21 mouse cellular contexts compared by ENCODE assay signal in genomic region chr2:76342146-76342545, GRCm38 (mm10). TPM values are rescaled to one million over a fixed set of nuclear protein-coding genes. Genes with fewer than 3 reads are reported as not detected.
"Had no signal": no experiment of that assay in that cellular context is flagged by ENCODE, and none has a peak within 500 bp of the region (broad histone marks: within the 10 kb centered on the region; RNA-seq: fewer than 3 reads in every experiment).

No protein-coding gene starts in this region.

- H3K4me2 ChIP-seq: liver, embryonic 13.5 days; midbrain, embryonic 11.5 days had no signal

- H3K36me3 ChIP-seq: liver, embryonic 13.5 days had no signal

- H3K9me3 ChIP-seq: liver, embryonic 13.5 days had no signal

- H3K9ac ChIP-seq: liver, embryonic 13.5 days had no signal

- H3K27ac ChIP-seq: left cerebral cortex, adult 2 months; liver, embryonic 13.5 days; stomach, postnatal 0 days had no signal

- DNase-seq: kidney, postnatal 10 days; kidney, postnatal 36 days; layer of hippocampus, postnatal 36 days; liver, embryonic 13.5 days; lung, adult 2 months; lung, postnatal 14 days; lung, postnatal 4 days; midbrain, embryonic 14.5 days; thymus, adult 2 months; thymus, postnatal 14 days; thymus, postnatal 4 days had no signal

- H3K4me3 ChIP-seq: left cerebral cortex, adult 2 months; liver, embryonic 13.5 days had no signal

RNA-seq across cellular contexts. Expression of gene Pde11a, which starts 3.6 kb away (rescaled TPM):
- polyA plus RNA-seq: liver, adult 2 months; liver, embryonic 13.5 days; lung, adult 2 months; midbrain, embryonic 11.5 days had no signal

RNA-seq across cellular contexts. Expression of gene Cyct, which starts 18.1 kb away (rescaled TPM):
- polyA plus RNA-seq: limb, embryonic 11.5 days; liver, adult 2 months; liver, embryonic 13.5 days; liver, embryonic 16.5 days; lung, adult 2 months; lung, embryonic 16.5 days; midbrain, embryonic 11.5 days; midbrain, embryonic 14.5 days; neural tube, embryonic 11.5 days; neural tube, embryonic 14.5 days; stomach, embryonic 14.5 days; stomach, postnatal 0 days; thymus, adult 2 months had no signal
